Mouse (Mus musculus) thymus, adult 2 months (tissue): ENCODE measurements around the gene Zfp710. TPM values are rescaled to one million over a fixed set of nuclear protein-coding genes. Genes with fewer than 3 reads are reported as not detected.

Experiments used
- DNase-seq: peaks from one replicate; pipeline ENCODE4 v3.0.0; 2021
- H3K27ac ChIP-seq: fragments of 200-500 bp; 2 replicates; pipeline ENCODE4 v1.5.1; 2012; ENCODE audit warnings: low read length, control low read depth; ENCODE audit not compliant: control insufficient read depth, insufficient read depth
- H3K27me3 ChIP-seq: fragments of 200-500 bp; 2 replicates; pipeline ENCODE4 v1.6.1; 2012; ENCODE audit warnings: mild to moderate bottlenecking, low read length, moderate library complexity, mixed read lengths; ENCODE audit not compliant: control insufficient read depth, insufficient read depth
- H3K36me3 ChIP-seq: fragments of 200-500 bp; 2 replicates; pipeline ENCODE4 v1.6.1; 2012; ENCODE audit warnings: mild to moderate bottlenecking, low read length, moderate library complexity; ENCODE audit not compliant: control insufficient read depth, insufficient read depth
- H3K4me1 ChIP-seq: fragments of 200-500 bp; replicated peaks from 2 replicates; pipeline ENCODE4 v1.6.1; 2012; ENCODE audit warnings: low read length; ENCODE audit not compliant: control insufficient read depth, insufficient read depth
- H3K4me3 ChIP-seq: fragments of 200-500 bp; 2 replicates; pipeline ENCODE4 v1.5.1; 2012; ENCODE audit warnings: mild to moderate bottlenecking, low read length, control low read depth, moderate library complexity; ENCODE audit not compliant: control insufficient read depth, insufficient read depth
- CTCF ChIP-seq: fragments of 200-500 bp; IDR thresholded peaks from 2 replicates; pipeline ENCODE4 v1.5.1; 2012; ENCODE audit warnings: mild to moderate bottlenecking, control low read depth, low read length, moderate library complexity, borderline replicate concordance; ENCODE audit not compliant: control insufficient read depth, poor library complexity, insufficient read depth; ENCODE audit errors: extremely low read depth
- POLR2A ChIP-seq: fragments of 200-500 bp; IDR thresholded peaks from 2 replicates; pipeline ENCODE4 v1.6.1; 2012; ENCODE audit warnings: mild to moderate bottlenecking, low read length, control low read depth, moderate library complexity; ENCODE audit not compliant: control insufficient read depth, poor library complexity, insufficient read depth; ENCODE audit errors: extremely low read depth
- WGBS: fragments of 180-500 bp; shearing (Covaris S2); methylation state at CpG from one replicate; pipeline ENCODE4 v1.1.7; 2018; 5-methylcytosine and 5-hydroxymethylcytosine counted together
- polyA plus RNA-seq: library from polyadenylated mRNA; depleted of rRNA; stranded (reverse); fragments of >200 nt; gene quantifications from 2 replicates; pipeline ENCODE4 v1.2.3, GENCODE M21; 2012

Gene Zfp710
- polyA plus RNA-seq, 1 experiment = 62.1 TPM

- H3K4me1 ChIP-seq = no peaks in the 10 kb centered on the region
- 79% methylated on average over 11 of the region's 11 CpGs for WGBS
- DNase-seq = no peak
- no peaks in the 10 kb centered on the region for H3K36me3 ChIP-seq
- no peak overlapping the region for H3K4me3 ChIP-seq
- TF ChIP-seq CTCF (no peak), POLR2A (no peak)
- H3K27me3 ChIP-seq = no peaks in the 10 kb centered on the region
- H3K27ac ChIP-seq = no peak overlapping the region
Measured at GRCm38 (mm10) chr7:80002353-80003055, 22.1 kb upstream of the Zfp710 start.

GRCm38 (mm10) chr7:80004776-80005554 is 19.6 kb upstream of the Zfp710 start:
- whole genome bisulfite sequencing = 87% methylated on average over 20 of the region's 20 CpGs
- Histone ChIP-seq H3K36me3 (no peaks in the 10 kb centered on the region), H3K27me3 (no peaks in the 10 kb centered on the region), H3K4me1 (no peaks in the 10 kb centered on the region), H3K4me3 (no peak overlapping the region), H3K27ac (no peak overlapping the region)
- no peak for TF ChIP-seq CTCF
- TF ChIP-seq POLR2A = no peak
- DNase-seq = no peak

GRCm38 (mm10) chr7:80010680-80011079 is 13.9 kb upstream of the Zfp710 start:
- H3K27ac ChIP-seq = no peak overlapping the region
- no peak for TF ChIP-seq POLR2A
- TF ChIP-seq CTCF = no peak
- no peaks in the 10 kb centered on the region for H3K36me3 ChIP-seq
- H3K27me3 ChIP-seq = no peaks in the 10 kb centered on the region
- no peak for DNase-seq
- WGBS = 94% methylated on average over 5 of the region's 5 CpGs
- no peak overlapping the region for H3K4me3 ChIP-seq
- no peaks in the 10 kb centered on the region for H3K4me1 ChIP-seq

GRCm38 (mm10) chr7:80011470-80011869 is 13.1 kb upstream of the Zfp710 start:
- WGBS = 36% methylated on average over 2 of the region's 2 CpGs
- no peaks in the 10 kb centered on the region for H3K36me3 ChIP-seq
- no peaks in the 10 kb centered on the region for H3K27me3 ChIP-seq
- peak; percentile 61 for DNase-seq
- no peaks in the 10 kb centered on the region for H3K4me1 ChIP-seq
- no peak overlapping the region for H3K27ac ChIP-seq
- TF ChIP-seq CTCF = no peak
- H3K4me3 ChIP-seq = no peak overlapping the region

GRCm38 (mm10) chr7:80013884-80014550 is 10.6 kb upstream of the Zfp710 start:
- no peak overlapping the region for H3K27ac ChIP-seq
- no peaks in the 10 kb centered on the region for H3K36me3 ChIP-seq
- 51% methylated on average over 7 of the region's 7 CpGs for WGBS
- H3K4me1 ChIP-seq = peaks cover under 1% of the 10 kb centered on the region; the same call in 1 of the 2 replicates
- H3K27me3 ChIP-seq = no peaks in the 10 kb centered on the region
- DNase-seq = no peak
- no peak overlapping the region for H3K4me3 ChIP-seq
- TF ChIP-seq CTCF (no peak), POLR2A (no peak)
